Mouse (Mus musculus): ENCODE measurements around the gene Ankrd27. TPM values are rescaled to one million over a fixed set of nuclear protein-coding genes. Genes with fewer than 3 reads are reported as not detected.

Gene Ankrd27
- total and polyA plus RNA-seq, 2 experiments from 2014 or later = 13.9 to 25.5 TPM

GRCm38 (mm10) chr7:35588680-35589428 lies 2.8 kb downstream of the Ankrd27 start:
- no peaks in the 10 kb centered on the region for H3K9me3 ChIP-seq (ENCODE audit: low read length)
- 84% methylated on average over 9 of the region's 9 CpGs for WGBS

GRCm38 (mm10) chr7:35589485-35589884 lies 3.4 kb downstream of the Ankrd27 start:
- no peak for TF ChIP-seq CTCF (IDR thresholded peaks at IDR 0.05; ENCODE audit: low read depth)
- ATAC-seq (no peak), DNase-seq (no peak)
- no peak overlapping the region for H3K27ac ChIP-seq (ENCODE audit: low read depth, low read length)
- WGBS = 71% methylated on average over 7 of the region's 7 CpGs
- no peak overlapping the region for H3K4me2 ChIP-seq (ENCODE audit: low read depth)
- H3K9me3 ChIP-seq (ENCODE audit: low read length) = no peaks in the 10 kb centered on the region
- H3K9ac ChIP-seq = no peak overlapping the region
- H3K4me3 ChIP-seq (ENCODE audit: low read depth, low read length) = no peak overlapping the region
- H3K36me3 ChIP-seq (ENCODE audit: insufficient read depth) = peaks cover 19% of the 10 kb centered on the region
- peaks cover 15% of the 10 kb centered on the region for H3K4me1 ChIP-seq (ENCODE audit: insufficient read depth)
- H3K27me3 ChIP-seq (ENCODE audit: insufficient read depth, low read length) = peaks cover 4% of the 10 kb centered on the region

More at GRCm38 (mm10) chr7:35588680-35589428, 2.8 kb downstream of the Ankrd27 start:
- Histone ChIP-seq H3K4me2 (ENCODE audit: low read depth) (no peak overlapping the region), H3K4me1 (ENCODE audit: insufficient read depth) (peaks cover 15% of the 10 kb centered on the region), H3K27ac (ENCODE audit: low read depth, low read length) (no peak overlapping the region), H3K36me3 (ENCODE audit: insufficient read depth) (peaks cover 17% of the 10 kb centered on the region), H3K4me3 (ENCODE audit: low read depth, low read length) (no peak overlapping the region), H3K9ac (no peak overlapping the region), H3K27me3 (ENCODE audit: insufficient read depth, low read length) (peaks cover 11% of the 10 kb centered on the region)
- DNase-seq (no peak), ATAC-seq (no peak)
- TF ChIP-seq CTCF (IDR thresholded peaks at IDR 0.05; ENCODE audit: low read depth) = no peak

- peaks cover 11% of the 10 kb centered on the region; the same call in 1 of the 2 replicates for H3K4me1 ChIP-seq (ENCODE audit: insufficient read depth)
- WGBS = 60% methylated on average over 10 of the region's 10 CpGs
- H3K27ac ChIP-seq (ENCODE audit: low read depth, low read length) = peak overlapping the region; percentile 71
- no peak overlapping the region for H3K9ac ChIP-seq
- no peaks in the 10 kb centered on the region for H3K9me3 ChIP-seq (ENCODE audit: low read length)
- no peak for TF ChIP-seq CTCF (IDR thresholded peaks at IDR 0.05; ENCODE audit: low read depth)
- peaks cover 24% of the 10 kb centered on the region for H3K36me3 ChIP-seq (ENCODE audit: insufficient read depth)
- peak; percentile 68 for DNase-seq
- ATAC-seq = peak; percentile 15; the same call in 1 of the 2 replicates
- H3K27me3 ChIP-seq (ENCODE audit: insufficient read depth, low read length) = no peaks in the 10 kb centered on the region
- H3K4me3 ChIP-seq (ENCODE audit: low read depth, low read length) = no peak overlapping the region
- H3K4me2 ChIP-seq (ENCODE audit: low read depth) = no peak overlapping the region
Observed at GRCm38 (mm10) chr7:35590731-35591191, 4.7 kb downstream of the Ankrd27 start.

DNA sequence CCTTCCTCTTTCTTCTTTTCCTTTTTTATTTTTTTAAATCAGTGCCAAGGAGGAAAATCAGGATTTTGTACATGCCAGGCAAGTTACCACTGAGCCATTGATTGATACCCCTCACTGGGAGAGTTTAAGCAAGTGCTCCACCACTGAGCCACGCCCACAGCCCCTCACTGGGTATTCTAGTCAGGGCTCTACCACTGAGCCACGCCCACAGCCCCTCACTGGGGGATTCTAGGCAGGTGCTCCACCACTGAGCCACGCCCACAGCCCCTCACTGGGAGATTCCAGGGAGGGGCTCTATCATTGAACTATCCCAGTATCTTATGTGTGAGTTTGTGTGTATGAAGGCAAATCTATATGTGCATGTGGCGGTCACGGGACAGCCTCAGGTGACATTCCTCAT lies 8.3 kb downstream of the Ankrd27 start:
- H3K9me3 ChIP-seq (ENCODE audit: low read length) = no peaks in the 10 kb centered on the region
- WGBS = 89% methylated on average over 5 of the region's 5 CpGs
- DNase-seq (no peak), ATAC-seq (no peak)
- no peaks in the 10 kb centered on the region for H3K4me1 ChIP-seq (ENCODE audit: insufficient read depth)
- no peak for TF ChIP-seq CTCF (IDR thresholded peaks at IDR 0.05; ENCODE audit: low read depth)
- H3K9ac ChIP-seq = no peak overlapping the region
- H3K4me3 ChIP-seq (ENCODE audit: low read depth, low read length) = no peak overlapping the region
- H3K27ac ChIP-seq (ENCODE audit: low read depth, low read length) = no peak overlapping the region
- no peak overlapping the region for H3K4me2 ChIP-seq (ENCODE audit: low read depth)
- peaks cover 37% of the 10 kb centered on the region for H3K36me3 ChIP-seq (ENCODE audit: insufficient read depth)
- H3K27me3 ChIP-seq (ENCODE audit: insufficient read depth, low read length) = no peaks in the 10 kb centered on the region

GRCm38 (mm10) chr7:35599492-35599891 lies 13.4 kb downstream of the Ankrd27 start:
- Histone ChIP-seq H3K4me2 (ENCODE audit: low read depth) (no peak overlapping the region), H3K36me3 (ENCODE audit: insufficient read depth) (peaks cover 41% of the 10 kb centered on the region), H3K9ac (no peak overlapping the region), H3K9me3 (ENCODE audit: low read length) (no peaks in the 10 kb centered on the region), H3K4me1 (ENCODE audit: insufficient read depth) (no peaks in the 10 kb centered on the region), H3K27ac (ENCODE audit: low read depth, low read length) (no peak overlapping the region), H3K27me3 (ENCODE audit: insufficient read depth, low read length) (no peaks in the 10 kb centered on the region), H3K4me3 (ENCODE audit: low read depth, low read length) (no peak overlapping the region)
- no peak for TF ChIP-seq CTCF (IDR thresholded peaks at IDR 0.05; ENCODE audit: low read depth)
- 98% methylated on average over 9 of the region's 9 CpGs for WGBS
- DNase-seq (no peak), ATAC-seq (no peak)

DNA sequence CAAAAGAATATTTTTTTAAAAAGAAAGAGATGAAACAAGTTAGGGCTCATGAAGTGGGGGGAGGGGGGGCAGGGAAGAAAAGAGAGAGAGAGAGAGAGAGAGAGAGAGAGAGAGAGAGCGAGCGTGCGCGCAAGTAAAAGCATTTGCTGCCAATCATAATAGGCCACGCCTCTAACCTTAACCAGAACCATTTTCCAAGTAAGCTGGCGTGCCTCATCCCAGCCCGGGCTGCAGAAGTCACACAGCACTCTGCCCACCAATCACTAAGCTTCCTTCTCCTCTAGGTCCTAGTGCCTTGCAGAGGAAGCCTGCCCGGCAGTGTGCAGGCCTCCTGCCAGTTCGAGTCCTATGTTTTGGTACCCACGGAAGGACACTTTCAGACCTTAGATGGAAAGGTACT lies 14.0 kb downstream of the Ankrd27 start:
- H3K27me3 ChIP-seq (ENCODE audit: insufficient read depth, low read length) = no peaks in the 10 kb centered on the region
- H3K9me3 ChIP-seq (ENCODE audit: low read length) = no peaks in the 10 kb centered on the region
- DNase-seq = no peak
- no peak overlapping the region for H3K4me3 ChIP-seq (ENCODE audit: low read depth, low read length)
- no peaks in the 10 kb centered on the region for H3K4me1 ChIP-seq (ENCODE audit: insufficient read depth)
- H3K36me3 ChIP-seq (ENCODE audit: insufficient read depth) = peaks cover 41% of the 10 kb centered on the region
- H3K9ac ChIP-seq = no peak overlapping the region
- H3K4me2 ChIP-seq (ENCODE audit: low read depth) = no peak overlapping the region
- no peak for TF ChIP-seq CTCF (IDR thresholded peaks at IDR 0.05; ENCODE audit: low read depth)
- no peak overlapping the region for H3K27ac ChIP-seq (ENCODE audit: low read depth, low read length)
- no peak for ATAC-seq
- WGBS = 93% methylated on average over 10 of the region's 10 CpGs

GRCm38 (mm10) chr7:35601106-35601505 lies 15.1 kb downstream of the Ankrd27 start:
- Histone ChIP-seq H3K36me3 (ENCODE audit: insufficient read depth) (peaks cover 32% of the 10 kb centered on the region), H3K27me3 (ENCODE audit: insufficient read depth, low read length) (no peaks in the 10 kb centered on the region), H3K4me2 (ENCODE audit: low read depth) (no peak overlapping the region), H3K27ac (ENCODE audit: low read depth, low read length) (no peak overlapping the region), H3K4me3 (ENCODE audit: low read depth, low read length) (no peak overlapping the region), H3K9me3 (ENCODE audit: low read length) (no peaks in the 10 kb centered on the region), H3K4me1 (ENCODE audit: insufficient read depth) (no peaks in the 10 kb centered on the region), H3K9ac (no peak overlapping the region)
- ATAC-seq (no peak), DNase-seq (no peak)
- TF ChIP-seq CTCF (IDR thresholded peaks at IDR 0.05; ENCODE audit: low read depth) = no peak
- 94% methylated on average over 6 of the region's 6 CpGs for WGBS

All from forebrain, postnatal 0 days (tissue).